Mouse (Mus musculus) ES-Bruce4 (cell line): ENCODE results near the gene Atp8b3.

ENCODE experiments used
- CTCF ChIP-seq: IDR thresholded peaks from one replicate; pipeline ENCODE4 v1.8.1; 2011; ENCODE audit warnings: low read depth, low read length
- EP300 ChIP-seq: IDR thresholded peaks from 2 replicates; pipeline ENCODE4 v1.6.1; 2011; ENCODE audit warnings: low read depth, low read length; ENCODE audit not compliant: insufficient read depth

DNA sequence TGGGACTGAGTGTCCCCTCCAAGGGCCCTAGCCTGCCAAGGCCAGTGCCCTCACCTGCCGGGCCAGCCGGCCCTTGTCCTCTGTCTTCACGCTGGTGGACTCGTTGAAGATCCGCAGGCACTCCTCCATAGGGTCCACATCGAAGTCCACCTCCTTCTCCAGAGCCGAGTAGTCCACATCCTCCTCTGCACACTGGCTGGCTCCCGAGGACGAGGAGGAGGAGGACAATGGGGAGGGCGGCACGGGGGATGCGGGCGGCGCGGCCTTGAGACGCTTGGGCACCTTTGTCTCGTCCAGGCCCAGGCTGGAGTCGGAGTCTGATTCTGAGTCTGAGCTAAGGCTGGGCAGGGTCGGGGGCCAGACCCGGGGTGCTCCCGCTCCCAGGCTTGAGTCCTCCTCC lies 10.4 kb upstream of the Atp8b3 start:
- TF ChIP-seq CTCF (no peak), EP300 (no peak)
